Mouse (Mus musculus) testis, adult 2 months (tissue): ENCODE data around the gene Kat2b. TPM values are rescaled to one million over a fixed set of nuclear protein-coding genes. Genes with fewer than 3 reads are reported as not detected.
A peak's percentile ranks its signal among the peaks of the same experiment; 100 is the strongest.
"Not testable (repeated sequence)": the region's sequence is repeated elsewhere in the genome, so short reads cannot be mapped to it uniquely, and the experiment has no call there.

Experiments
- H3K27ac ChIP-seq: fragments of 200-500 bp; 2 replicates; pipeline ENCODE4 v1.5.1; 2012; ENCODE audit warnings: low read depth, low read length; ENCODE audit not compliant: control insufficient read depth, insufficient read depth
- H3K27me3 ChIP-seq: fragments of 200-500 bp; 2 replicates; pipeline ENCODE4 v1.6.1; 2012; ENCODE audit warnings: mild to moderate bottlenecking, low read length, moderate library complexity; ENCODE audit not compliant: control insufficient read depth, insufficient read depth
- H3K36me3 ChIP-seq: fragments of 200-500 bp; 2 replicates; pipeline ENCODE4 v1.6.1; 2012; ENCODE audit warnings: mild to moderate bottlenecking, low read length; ENCODE audit not compliant: control insufficient read depth, insufficient read depth
- H3K4me1 ChIP-seq: fragments of 200-500 bp; 2 replicates; pipeline ENCODE4 v1.6.1; 2012; ENCODE audit warnings: low read length; ENCODE audit not compliant: control insufficient read depth, insufficient read depth
- H3K4me3 ChIP-seq: fragments of 200-500 bp; 2 replicates; pipeline ENCODE4 v1.5.1; 2012; ENCODE audit warnings: low read depth, mild to moderate bottlenecking, low read length, moderate library complexity, mixed read lengths; ENCODE audit not compliant: control insufficient read depth
- CTCF ChIP-seq: fragments of 200-500 bp; IDR thresholded peaks from 2 replicates; pipeline ENCODE4 v1.5.1; 2012; ENCODE audit warnings: low read depth, mild to moderate bottlenecking, inconsistent platforms, low read length, moderate library complexity; ENCODE audit not compliant: control insufficient read depth, insufficient read depth, insufficient replicate concordance
- POLR2A ChIP-seq: fragments of 200-500 bp; IDR thresholded peaks from 2 replicates; pipeline ENCODE4 v1.6.1; 2012; ENCODE audit warnings: low read depth, mild to moderate bottlenecking, inconsistent platforms, low read length, moderate library complexity; ENCODE audit not compliant: control insufficient read depth
- polyA plus RNA-seq: library from polyadenylated mRNA; depleted of rRNA; stranded (reverse); fragments of >200 nt; gene quantifications from 2 replicates; pipeline ENCODE4 v1.2.3, GENCODE M21; 2012; rRNA removed

Kat2b gene
- polyA plus RNA-seq, result 10.2 and 14.6 TPM in 2 replicates

GRCm38 (mm10) chr17:53566161-53566918, at the start of gene Kat2b:
Kat2b (plus strand) TSS chr17:53566861.
- Histone ChIP-seq H3K4me1 (peaks cover 13% of the 10 kb centered on the region), H3K27me3 (no peaks in the 10 kb centered on the region), H3K27ac (peak within 1 kb of the TSS; percentile 86), H3K4me3 (peak within 1 kb of the TSS; percentile 96), H3K36me3 (no peaks in the 10 kb centered on the region)
- TF ChIP-seq CTCF (no peak), POLR2A (0 out of 2 replicates have a peak, but pooled peaks have one; percentile 14)

GRCm38 (mm10) chr17:53519364-53519763, 47.3 kb upstream of the Kat2b start:
- no peaks in the 10 kb centered on the region for H3K36me3 ChIP-seq
- H3K27ac ChIP-seq, result no peak overlapping the region
- no peak for TF ChIP-seq CTCF
- no peak for TF ChIP-seq POLR2A
- H3K27me3 ChIP-seq, result no peaks in the 10 kb centered on the region
- no peaks in the 10 kb centered on the region for H3K4me1 ChIP-seq
- H3K4me3 ChIP-seq, result no peak overlapping the region

DNA sequence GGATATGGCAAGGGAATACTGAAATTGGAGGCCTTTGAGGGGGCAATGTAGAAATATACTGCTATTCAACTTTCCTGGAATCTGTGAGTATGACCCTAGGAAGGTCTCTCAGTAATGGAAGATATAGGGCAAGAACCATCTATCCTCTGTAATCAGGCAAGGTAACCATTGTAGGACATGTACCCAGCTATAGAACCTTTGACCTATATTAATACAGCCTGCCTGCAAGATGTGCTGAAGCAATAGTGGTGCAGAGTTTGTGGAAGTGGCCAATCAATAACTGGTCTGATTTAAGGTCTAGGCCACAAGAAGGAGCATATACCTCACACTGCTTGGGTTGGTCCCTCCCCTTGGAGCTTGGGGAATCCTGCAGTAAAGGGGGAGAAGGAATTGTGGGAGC, 46.2 kb upstream of the Kat2b start:
- Histone ChIP-seq H3K4me1 (no peaks in the 10 kb centered on the region), H3K36me3 (no peaks in the 10 kb centered on the region), H3K27ac (no peak overlapping the region), H3K27me3 (no peaks in the 10 kb centered on the region), H3K4me3 (no peak overlapping the region)
- no peak for TF ChIP-seq POLR2A
- no peak for TF ChIP-seq CTCF

DNA sequence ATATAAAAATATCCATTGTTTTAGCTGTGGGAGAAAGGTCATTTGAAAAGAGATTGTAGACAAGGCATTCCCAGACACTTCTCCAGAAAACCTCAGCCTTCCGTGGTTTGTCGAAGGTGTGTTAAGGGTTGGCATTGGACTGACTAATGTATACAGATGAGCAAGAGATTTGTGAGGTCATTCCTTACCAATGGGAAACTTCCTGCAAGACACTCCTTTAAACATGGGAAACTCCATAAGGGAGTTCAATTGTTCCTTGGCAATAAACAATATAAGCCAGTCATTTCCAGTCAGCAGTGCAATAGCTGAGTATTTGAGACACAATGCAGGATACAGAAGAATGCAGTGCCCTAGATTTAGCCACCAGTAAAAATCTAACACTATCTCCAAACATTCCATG, 38.6 kb upstream of the Kat2b start:
- no peak overlapping the region for H3K4me3 ChIP-seq
- no peaks in the 10 kb centered on the region for H3K36me3 ChIP-seq
- H3K27me3 ChIP-seq, result no peaks in the 10 kb centered on the region
- H3K4me1 ChIP-seq, result no peaks in the 10 kb centered on the region
- no peak overlapping the region for H3K27ac ChIP-seq
- TF ChIP-seq CTCF, result no peak
- TF ChIP-seq POLR2A, result no peak

GRCm38 (mm10) chr17:53531160-53531559, 35.5 kb upstream of the Kat2b start:
- TF ChIP-seq CTCF (no peak), POLR2A (no peak)
- Histone ChIP-seq H3K27me3 (no peaks in the 10 kb centered on the region), H3K36me3 (no peaks in the 10 kb centered on the region), H3K4me1 (no peaks in the 10 kb centered on the region), H3K4me3 (no peak overlapping the region), H3K27ac (no peak overlapping the region)

GRCm38 (mm10) chr17:53532425-53532824, 34.2 kb upstream of the Kat2b start:
- H3K27ac ChIP-seq, result no peak overlapping the region
- H3K4me1 ChIP-seq, result no peaks in the 10 kb centered on the region
- H3K4me3 ChIP-seq, result no peak overlapping the region
- TF ChIP-seq POLR2A, result no peak
- TF ChIP-seq CTCF, result no peak
- H3K27me3 ChIP-seq, result no peaks in the 10 kb centered on the region
- no peaks in the 10 kb centered on the region for H3K36me3 ChIP-seq

- peak within 1 kb of the TSS; percentile 80 for H3K4me3 ChIP-seq
- not testable (repeated sequence) for H3K36me3 ChIP-seq, H3K27me3 ChIP-seq, H3K27ac ChIP-seq, H3K4me1 ChIP-seq
These were observed 27.3 kb upstream of the Kat2b start, which contains the start of gene Pp2d1 for GRCm38 (mm10) chr17:53539351-53539750. Pp2d1 (minus strand) TSS chr17:53539451.
